Mouse (Mus musculus) liver, embryonic 14.5 days (tissue): ENCODE measurements at regions not wholly inside any gene's neighbourhood (a gene's known extent, or its start where the extent isn't known, plus 50 kb on each side); places are given as distances from the start of the nearest gene placed in this dataset.

Source experiments
- ATAC-seq: fragments of 200-750 bp; cut with Nextera tagmentation; 2 replicates; pipeline ENCODE4 v1.8.0; 2017; ENCODE audit warnings: moderate number of reproducible peaks, mild to moderate bottlenecking, moderate library complexity; ENCODE audit not compliant: insufficient read depth
- DNase-seq, 3 experiments: peaks; one replicate each; pipeline ENCODE4 v3.0.0-alpha.2; 2012 to 2013; ENCODE audit warnings: low read depth in 3 of 3, low spot score in 3 of 3
- H3K27ac ChIP-seq: fragments of 300-500 bp; sonication (generic); 2 replicates; pipeline ENCODE4 v1.5.1; 2014; ENCODE audit warnings: moderate library complexity, mild to moderate bottlenecking, control low read depth, inconsistent platforms
- H3K27me3 ChIP-seq: fragments of 300-500 bp; sonication (generic); 2 replicates; pipeline ENCODE4 v1.6.1; 2014; ENCODE audit warnings: mild to moderate bottlenecking, low read length, moderate library complexity; ENCODE audit not compliant: control insufficient read depth, insufficient read depth
- H3K36me3 ChIP-seq: fragments of 300-500 bp; sonication (generic); replicated peaks from 2 replicates; pipeline ENCODE4 v1.6.1; 2014; ENCODE audit warnings: low read depth; ENCODE audit not compliant: control insufficient read depth, insufficient read depth
- H3K4me1 ChIP-seq, 2 experiments: fragments of 200-500 bp in 1 of 2; fragments of 300-500 bp in 1 of 2; sonication (generic) in 1 of 2; replicated peaks; 2 replicates each; pipeline ENCODE4 v1.6.1; 2012 to 2014; ENCODE audit warnings: antibody characterized with exemption in 1 of 2, inconsistent platforms in 1 of 2, low read length in 1 of 2; ENCODE audit not compliant: control insufficient read depth in 2 of 2, insufficient read depth in 2 of 2
- H3K4me2 ChIP-seq: fragments of 300-500 bp; sonication (generic); 2 replicates; pipeline ENCODE4 v1.6.1; 2014; ENCODE audit warnings: low read depth, mild to moderate bottlenecking, control low read depth, moderate library complexity
- H3K4me3 ChIP-seq, 2 experiments: fragments of 200-500 bp in 1 of 2; fragments of 300-500 bp in 1 of 2; sonication (generic) in 1 of 2; 2 replicates each; pipeline ENCODE4 v1.5.1; 2012 to 2014; ENCODE audit warnings: low read depth in 2 of 2, low read length in 2 of 2, mild to moderate bottlenecking in 2 of 2, control low read depth in 1 of 2, inconsistent platforms in 1 of 2, moderate library complexity in 1 of 2; ENCODE audit not compliant: insufficient read depth in 1 of 2
- H3K9ac ChIP-seq: fragments of 300-500 bp; sonication (generic); replicated peaks from 2 replicates; pipeline ENCODE4 v1.6.1; 2014; ENCODE audit warnings: mild to moderate bottlenecking, control low read depth, moderate library complexity
- H3K9me3 ChIP-seq: fragments of 300-500 bp; sonication (generic); 2 replicates; pipeline ENCODE4 v1.6.1; 2016; ENCODE audit warnings: low read length, mixed read lengths; ENCODE audit not compliant: control insufficient read depth
- CTCF ChIP-seq: IDR thresholded peaks from 2 replicates; pipeline ENCODE4 v1.5.1; 2016; ENCODE audit warnings: antibody characterized with exemption, low read depth, control low read depth
- EP300 ChIP-seq: IDR thresholded peaks from 2 replicates; pipeline ENCODE4 v1.6.1; 2016; ENCODE audit warnings: antibody characterized with exemption, low read depth
- WGBS: fragments of 180-500 bp; shearing (Covaris S2); extraction: QIAGEN DNeasy Blood & Tissue Kit; methylation state at CpG from one replicate; pipeline ENCODE4 v1.1.7; 2014; ENCODE audit not compliant: insufficient replicate concordance; 5-methylcytosine and 5-hydroxymethylcytosine counted together

- DNase-seq (no peak), ATAC-seq (no peak)
- no peak for TF ChIP-seq EP300
- TF ChIP-seq CTCF: no peak
- H3K9me3 ChIP-seq: no peaks in the 10 kb centered on the region
- no peak overlapping the region for H3K9ac ChIP-seq
- no peak overlapping the region for H3K4me3 ChIP-seq
- no peaks in the 10 kb centered on the region for H3K36me3 ChIP-seq
- no peak overlapping the region for H3K27ac ChIP-seq
- WGBS: 71% methylated on average over 6 of the region's 6 CpGs
- no peak overlapping the region for H3K4me2 ChIP-seq
- H3K27me3 ChIP-seq: no peaks in the 10 kb centered on the region
- no peaks in the 10 kb centered on the region for H3K4me1 ChIP-seq
Observed at GRCm38 (mm10) chr14:101323361-101323760, 123.2 kb upstream of the Prr30 start.

GRCm38 (mm10) chr14:101307920-101308319 lies 107.8 kb upstream of the Prr30 start:
- Histone ChIP-seq H3K27ac (no peak overlapping the region), H3K4me3 (no peak overlapping the region), H3K27me3 (no peaks in the 10 kb centered on the region), H3K9ac (no peak overlapping the region), H3K9me3 (no peaks in the 10 kb centered on the region), H3K36me3 (no peaks in the 10 kb centered on the region), H3K4me2 (no peak overlapping the region), H3K4me1 (no peaks in the 10 kb centered on the region)
- no peak for TF ChIP-seq EP300
- no peak for TF ChIP-seq CTCF
- DNase-seq: no peak
- no peak for ATAC-seq

GRCm38 (mm10) chr14:101304487-101305032 lies 104.4 kb upstream of the Prr30 start:
- Histone ChIP-seq H3K4me2 (no peak overlapping the region), H3K9me3 (no peaks in the 10 kb centered on the region), H3K27ac (no peak overlapping the region), H3K4me3 (no peak overlapping the region), H3K36me3 (no peaks in the 10 kb centered on the region), H3K4me1 (no peaks in the 10 kb centered on the region), H3K27me3 (no peaks in the 10 kb centered on the region), H3K9ac (no peak overlapping the region)
- DNase-seq (no peak), ATAC-seq (no peak)
- TF ChIP-seq EP300 (no peak), CTCF (no peak)
- 56% methylated on average over 4 of the region's 4 CpGs for WGBS

GRCm38 (mm10) chr14:101297841-101298240 lies 97.7 kb upstream of the Prr30 start:
- TF ChIP-seq EP300 (no peak), CTCF (no peak)

GRCm38 (mm10) chr14:101294693-101295092 lies 94.6 kb upstream of the Prr30 start:
- no peak overlapping the region for H3K4me3 ChIP-seq
- no peaks in the 10 kb centered on the region for H3K36me3 ChIP-seq
- WGBS: 30% methylated on average over 7 of the region's 7 CpGs
- no peaks in the 10 kb centered on the region for H3K4me1 ChIP-seq
- no peaks in the 10 kb centered on the region for H3K9me3 ChIP-seq
- H3K9ac ChIP-seq: no peak overlapping the region
- no peaks in the 10 kb centered on the region for H3K27me3 ChIP-seq
- H3K4me2 ChIP-seq: no peak overlapping the region
- TF ChIP-seq EP300 (no peak), CTCF (0 out of 2 replicates have a peak, but pooled peaks have one; percentile 18)
- H3K27ac ChIP-seq: no peak overlapping the region
- ATAC-seq (no peak), DNase-seq (no peak)

More at GRCm38 (mm10) chr14:101297841-101298240, 97.7 kb upstream of the Prr30 start:
- 76% methylated on average over 3 of the region's 3 CpGs for WGBS
- DNase-seq: no peak
- Histone ChIP-seq H3K9ac (no peak overlapping the region), H3K4me1 (no peaks in the 10 kb centered on the region), H3K9me3 (no peaks in the 10 kb centered on the region), H3K27ac (no peak overlapping the region), H3K27me3 (no peaks in the 10 kb centered on the region), H3K4me2 (no peak overlapping the region), H3K36me3 (no peaks in the 10 kb centered on the region), H3K4me3 (no peak overlapping the region)
- no peak for ATAC-seq
